Mouse (Mus musculus) spleen, postnatal 10 days (tissue): Measurements from ENCODE around the gene Il18.
A peak's percentile ranks its signal among the peaks of the same experiment; 100 is the strongest.

ENCODE experiments used
- DNase-seq, 2 experiments: peaks; one replicate each; pipeline ENCODE4 v3.0.0; 2021 to 2022; ENCODE audit warnings: low spot score in 2 of 2

Gene Il18

GRCm38 (mm10) chr9:50553547-50553946 lies 1.1 kb upstream of the Il18 start:
- no peak for DNase-seq

GRCm38 (mm10) chr9:50555094-50555446 lies 443 bp downstream of the Il18 start, which contains the start of gene Bco2:
TSS of gene Bco2 (minus strand) at chr9:50555181.
- DNase-seq, result no peak

- DNase-seq, result no peak
These were observed 6.7 kb downstream of the Il18 start, which contains the start of gene Tex12 for GRCm38 (mm10) chr9:50561145-50561917. TSS of gene Tex12 (minus strand) at chr9:50561325.

GRCm38 (mm10) chr9:50561918-50562360 lies 7.3 kb downstream of the Il18 start:
- no peak for DNase-seq

DNA sequence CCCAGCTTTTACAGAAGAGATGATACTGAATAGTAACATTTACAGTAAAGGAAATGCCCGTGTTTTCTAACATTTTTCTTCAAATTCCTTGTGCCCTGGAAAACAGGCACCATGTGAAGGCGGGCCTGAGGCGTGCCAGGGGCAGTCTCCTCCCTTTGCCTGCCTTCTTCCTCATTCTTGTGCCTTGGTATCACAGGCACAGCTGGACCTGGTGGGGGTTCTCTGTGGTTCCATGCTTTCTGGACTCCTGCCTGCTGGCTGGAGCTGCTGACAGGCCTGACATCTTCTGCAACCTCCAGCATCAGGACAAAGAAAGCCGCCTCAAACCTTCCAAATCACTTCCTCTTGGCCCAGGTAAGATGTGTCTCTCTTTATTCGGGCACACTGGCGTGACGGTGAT lies 10.5 kb downstream of the Il18 start:
- no peak for DNase-seq

DNA sequence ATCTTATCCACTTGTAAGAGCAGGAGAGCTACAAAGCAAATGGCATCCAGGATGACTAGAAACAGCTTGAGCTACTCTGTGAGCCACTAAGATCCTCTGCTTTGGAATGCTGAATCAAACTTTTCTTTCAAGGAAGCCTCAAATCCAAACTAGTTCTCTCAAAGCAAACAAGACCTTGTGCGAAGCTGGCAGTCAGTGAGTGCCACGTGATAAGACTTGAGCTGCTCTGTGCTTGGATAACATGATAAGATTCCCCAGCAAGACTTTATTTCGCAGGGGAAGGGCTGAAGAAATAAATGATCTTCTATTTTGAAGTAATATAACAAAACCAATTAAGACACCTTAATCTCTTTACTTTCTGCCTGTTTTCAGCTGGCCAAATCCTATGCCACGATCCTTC lies 11.3 kb downstream of the Il18 start:
- DNase-seq, result no peak

GRCm38 (mm10) chr9:50567372-50567771 lies 12.7 kb downstream of the Il18 start:
- DNase-seq, result no peak

GRCm38 (mm10) chr9:50567881-50568280 lies 13.3 kb downstream of the Il18 start:
- DNase-seq, result no peak

DNA sequence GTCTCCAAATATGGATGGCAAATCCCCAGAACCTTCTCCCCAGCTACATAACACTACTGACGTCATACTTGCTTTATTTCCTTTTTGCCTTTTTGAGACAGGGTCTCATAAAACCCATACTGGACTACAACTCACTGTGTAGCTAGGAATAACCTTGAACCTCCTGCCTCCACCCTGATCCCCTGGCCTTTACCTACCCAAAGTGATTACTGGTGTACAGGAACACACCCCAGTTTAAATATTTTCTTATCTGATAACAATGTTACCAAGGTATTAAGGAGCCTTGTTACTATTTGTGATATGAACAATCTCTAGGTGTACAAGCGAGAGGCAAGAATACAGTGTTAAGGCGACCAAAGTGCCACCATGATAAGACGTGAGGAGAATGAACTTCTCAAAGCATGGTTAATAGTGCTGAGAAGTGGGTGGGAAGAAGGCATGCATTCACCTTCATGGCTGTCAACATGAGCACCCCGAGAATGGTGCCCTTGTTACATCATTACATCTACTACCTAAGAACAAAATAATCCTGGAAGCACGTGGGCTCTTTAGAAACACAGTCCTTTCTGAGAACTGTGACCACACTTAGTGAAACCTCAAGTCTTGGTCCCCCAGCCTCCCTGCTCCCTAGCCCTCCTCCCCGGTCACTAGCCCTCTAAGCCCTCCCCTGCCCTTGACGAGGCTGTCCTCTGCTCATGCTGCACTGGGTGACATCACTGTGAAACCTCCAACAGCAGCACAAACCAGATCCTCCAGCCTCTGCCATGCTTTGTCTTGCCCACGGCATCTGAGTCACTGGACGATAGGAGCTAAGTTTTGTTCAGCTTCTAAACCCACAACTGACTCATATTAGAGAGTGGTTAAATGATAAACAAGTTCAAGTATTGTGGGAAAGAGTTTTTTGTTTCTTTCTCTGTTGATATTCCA lies 15.2 kb downstream of the Il18 start:
- no peak for DNase-seq

DNA sequence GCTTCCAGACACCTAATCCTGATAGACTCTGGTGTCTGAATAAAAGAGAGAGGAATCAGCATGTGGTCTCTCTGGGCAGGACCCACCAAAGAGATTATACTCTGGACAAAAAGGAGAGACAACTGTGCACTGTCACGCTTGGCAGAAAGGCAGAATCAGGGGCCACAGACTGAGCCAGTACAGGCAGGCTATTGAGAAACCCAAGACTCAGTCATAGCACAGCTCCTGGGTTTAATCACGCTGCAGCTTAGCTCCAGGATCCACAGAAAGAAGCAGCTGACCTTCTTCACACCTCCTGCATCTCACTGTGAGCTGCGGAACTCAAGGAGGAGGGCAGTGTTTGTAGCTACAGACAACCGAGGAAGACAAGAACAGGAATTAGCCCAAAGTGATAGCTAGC lies 25.7 kb downstream of the Il18 start:
- DNase-seq, result no peak

DNA sequence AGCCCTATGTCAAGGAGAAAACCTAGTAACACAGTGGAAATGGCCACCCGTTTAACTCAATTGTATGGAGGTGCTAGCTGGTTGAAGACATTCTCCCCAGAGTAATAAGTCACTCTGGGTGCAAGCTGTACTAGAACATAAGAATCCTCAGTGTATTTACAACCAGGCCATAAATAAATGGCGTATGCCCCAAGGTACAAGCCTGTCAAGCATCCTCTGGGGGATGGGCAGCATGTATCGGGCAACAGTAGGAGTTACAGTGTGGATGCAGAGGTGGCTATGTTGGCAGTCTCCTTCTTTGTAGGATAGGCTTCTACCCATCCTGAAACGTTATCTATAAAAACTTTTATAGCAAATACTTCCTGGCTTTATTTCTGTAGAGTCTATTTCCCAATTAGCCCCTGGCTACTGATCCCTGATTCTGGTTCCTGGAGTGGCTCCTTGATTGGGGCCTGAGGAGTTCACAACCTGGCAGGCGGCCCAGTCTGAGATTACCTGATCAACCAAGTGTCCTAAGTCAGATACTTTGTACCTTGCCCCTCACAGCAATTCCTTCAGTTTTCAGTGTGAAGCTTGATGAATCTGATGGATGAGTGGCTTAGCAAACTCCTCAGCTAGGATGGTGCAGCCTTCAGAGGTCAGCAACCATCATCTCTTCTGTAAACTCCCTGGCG lies 30.7 kb downstream of the Il18 start:
- DNase-seq, result no peak

DNA sequence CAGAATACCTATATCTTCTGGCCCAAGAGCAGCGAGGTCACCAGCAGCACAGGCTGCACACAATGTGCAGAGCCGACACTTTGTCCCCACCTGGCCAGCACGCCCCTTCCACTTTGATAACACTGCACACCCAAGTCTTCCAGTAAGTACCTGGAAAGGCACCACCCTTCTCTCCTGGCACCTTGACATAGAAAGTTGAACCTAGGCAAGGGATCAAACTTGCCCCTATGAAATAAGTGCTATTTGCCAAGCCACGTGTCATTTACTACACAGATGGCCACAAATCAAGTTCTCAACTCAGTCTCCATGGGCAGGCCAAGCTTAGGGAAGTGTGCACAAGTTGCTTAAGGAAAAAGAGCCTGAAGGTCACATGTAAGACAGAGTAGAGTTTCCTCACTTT lies 32.3 kb downstream of the Il18 start:
- DNase-seq, result no peak

DNA sequence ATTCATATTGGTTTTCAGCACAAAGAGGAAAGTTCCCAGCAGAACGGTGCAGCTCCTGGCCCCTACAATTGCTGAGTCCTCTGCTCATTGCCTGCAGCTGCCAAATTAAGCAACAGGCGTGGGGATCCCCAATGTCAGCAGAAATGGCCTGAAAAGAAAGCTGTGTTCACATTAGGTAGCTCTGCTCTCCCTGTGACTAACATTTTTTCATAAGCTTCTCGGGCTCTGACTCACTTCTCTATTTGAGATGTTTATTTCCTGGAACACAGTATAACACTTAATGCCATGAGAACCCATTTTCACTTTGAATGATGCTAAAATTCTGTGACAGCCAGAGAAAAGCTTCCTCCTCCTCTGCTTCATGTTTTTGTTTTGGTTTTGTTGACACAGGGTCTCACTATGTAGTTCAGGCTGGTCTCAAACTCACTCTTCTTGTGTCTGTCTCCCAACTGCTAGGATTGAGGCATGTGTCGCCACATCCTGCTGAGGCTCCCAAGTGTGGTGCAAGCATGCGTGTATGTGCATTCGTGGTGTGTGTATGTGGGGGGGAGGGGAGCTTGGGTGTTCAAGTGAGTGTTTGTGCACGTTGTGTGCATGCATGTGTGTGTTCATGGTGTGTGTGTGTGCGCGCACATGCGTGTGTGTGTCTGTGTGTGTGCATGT lies 36.4 kb downstream of the Il18 start:
- no peak for DNase-seq

DNA sequence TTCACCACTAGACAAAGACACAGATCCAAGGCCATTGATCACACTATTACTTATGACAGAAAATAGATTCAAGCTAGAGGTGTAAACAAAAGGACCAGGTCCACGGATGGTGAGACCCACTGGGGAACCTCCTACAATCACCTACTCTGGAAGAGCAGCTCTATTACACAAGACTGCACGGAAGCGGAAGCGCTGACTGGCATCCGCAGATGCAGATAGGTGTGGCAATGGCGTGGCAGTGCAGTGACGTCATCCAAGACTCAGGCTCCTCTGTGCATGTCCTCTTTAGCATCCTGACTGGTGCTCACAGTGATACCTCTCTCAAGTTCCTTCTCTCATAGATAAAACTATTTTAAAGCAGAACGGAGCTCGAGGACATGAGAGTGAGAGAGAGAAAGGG lies 38.3 kb downstream of the Il18 start:
- no peak for DNase-seq

- peak; percentile 47 to 71 for DNase-seq
These were observed 38.9 kb downstream of the Il18 start for GRCm38 (mm10) chr9:50593544-50593943.

DNA sequence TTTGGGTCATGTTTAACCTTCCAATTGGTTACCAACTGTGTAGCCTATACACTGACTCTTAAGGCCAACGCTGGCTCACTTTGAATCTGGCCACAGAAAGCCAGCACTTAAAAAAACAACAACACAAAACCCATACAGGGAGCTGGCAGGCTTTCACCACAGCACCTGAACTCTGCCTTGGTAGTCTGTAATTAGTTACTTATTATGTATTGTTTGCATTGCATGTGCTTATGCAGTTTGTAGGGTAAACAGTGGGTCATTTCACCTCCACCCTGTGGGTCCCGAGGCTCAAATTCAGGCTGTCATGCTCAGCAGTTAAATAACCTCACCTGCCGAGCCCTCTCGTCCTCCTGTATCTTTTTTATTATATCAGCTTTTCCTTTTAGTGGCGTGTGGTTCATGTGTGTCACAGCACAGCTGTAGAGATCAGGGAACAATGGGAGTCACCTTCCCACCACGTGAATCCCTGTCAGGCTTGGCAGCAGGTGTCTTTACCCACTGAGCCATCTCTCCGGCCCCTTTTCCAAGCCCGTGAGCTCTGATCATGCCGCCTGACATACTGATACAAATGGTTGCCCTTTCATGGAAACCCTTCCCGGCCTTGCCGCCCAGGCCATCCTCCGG lies 40.3 kb downstream of the Il18 start:
- no peak for DNase-seq

DNA sequence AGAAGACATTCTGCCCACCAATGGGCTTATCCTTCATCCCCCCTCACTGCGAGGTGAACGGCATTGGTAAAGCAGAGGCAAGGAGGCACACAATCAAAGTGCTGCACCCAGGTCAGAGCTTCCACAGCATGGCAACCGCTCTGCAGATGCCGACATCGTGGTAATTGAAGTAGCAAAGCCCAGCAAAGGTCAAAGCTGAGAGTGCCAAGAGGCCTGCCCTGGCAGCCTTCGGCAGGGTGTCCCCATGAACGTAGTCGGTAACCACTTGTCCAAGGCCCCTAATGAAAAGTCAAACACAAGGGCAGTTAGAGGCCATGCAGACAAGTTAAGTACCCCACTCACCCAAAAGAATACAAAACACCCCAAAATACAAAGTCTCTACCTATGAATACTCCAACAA lies 42.3 kb downstream of the Il18 start:
- DNase-seq, result no peak

GRCm38 (mm10) chr9:50601536-50601935 lies 46.9 kb downstream of the Il18 start:
- no peak for DNase-seq

DNA sequence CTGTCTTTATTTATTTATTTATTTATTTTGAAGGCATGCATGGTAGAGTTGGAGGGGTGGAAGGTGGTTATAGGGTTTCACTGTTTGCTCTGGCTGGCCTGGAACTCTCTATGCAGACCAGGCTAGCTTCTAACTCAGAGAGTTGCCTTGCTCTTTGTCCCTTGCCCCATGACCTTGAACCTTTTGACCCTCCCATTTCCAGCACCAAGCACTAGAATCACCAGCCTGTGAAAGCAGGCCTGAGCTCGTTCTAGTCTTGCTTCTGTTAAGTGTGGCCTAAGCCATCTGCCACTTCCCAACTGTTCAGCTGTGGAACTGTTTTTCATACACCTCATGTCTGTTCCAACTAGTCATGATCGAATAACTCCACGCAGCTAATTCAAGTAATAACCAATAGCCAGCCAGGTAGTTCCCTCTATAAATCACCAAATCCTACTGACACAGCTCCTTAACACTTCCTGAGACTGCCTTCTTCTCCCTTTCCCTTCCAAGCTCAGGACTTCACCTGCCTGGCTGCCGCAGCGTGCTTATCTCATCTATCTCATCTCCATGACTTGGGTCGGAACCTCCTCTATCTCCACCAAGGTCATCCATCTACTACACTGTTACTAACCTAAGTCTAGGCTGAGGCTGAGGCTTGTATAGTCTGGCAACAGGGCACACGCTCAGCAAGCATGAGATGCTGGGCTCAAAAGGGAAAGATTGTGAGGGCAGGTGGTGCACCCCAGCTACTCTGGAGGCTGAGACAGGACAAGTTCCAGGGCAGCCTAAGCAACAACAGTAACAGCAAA lies 47.6 kb downstream of the Il18 start:
- DNase-seq, result no peak
